Mouse (Mus musculus): Measurements from ENCODE around the gene Gtse1. TPM values are rescaled to one million over a fixed set of nuclear protein-coding genes. Genes with fewer than 3 reads are reported as not detected.

Gtse1 gene
- 7.4 and 9.2 TPM in 2 replicates for polyA plus RNA-seq (2012; rRNA removed)

GRCm38 (mm10) chr15:85859490-85860031 is at the start of gene Gtse1:
Gene Gtse1 (plus strand): TSS chr15:85859745.

GRCm38 (mm10) chr15:85811535-85812277 is 47.8 kb upstream of the Gtse1 start, which contains the start of gene Cdpf1:
Gene Cdpf1 (minus strand): TSS chr15:85811697.

GRCm38 (mm10) chr15:85821203-85822010 is 38.1 kb upstream of the Gtse1 start, which contains the start of gene Pkdrej:
Gene Pkdrej (minus strand): TSS chr15:85821734.

GRCm38 (mm10) chr15:85831954-85832590 is 27.5 kb upstream of the Gtse1 start, which contains the start of gene Ttc38:
Gene Ttc38 (plus strand): TSS chr15:85832306.

GRCm38 (mm10) chr15:85878848-85879497 is 19.4 kb downstream of the Gtse1 start, which contains the start of gene Trmu:
Gene Trmu (plus strand): TSS chr15:85879312.

Other genes starting within 250 kb of the Gtse1 start
- 3.8 and 7.3 TPM in 2 replicates for gene Ppara, start 124.8 kb upstream of the Gtse1 start, polyA plus RNA-seq (2012; rRNA removed)
- 50.7 and 57.0 TPM in 2 replicates for gene Cdpf1, start 48.0 kb upstream of the Gtse1 start, polyA plus RNA-seq (2012; rRNA removed)
- gene Pkdrej, start 38.0 kb upstream of the Gtse1 start, polyA plus RNA-seq (2012; rRNA removed) = 0.74 and 0.79 TPM in 2 replicates
- 19.5 and 19.9 TPM in 2 replicates for gene Ttc38, start 27.4 kb upstream of the Gtse1 start, polyA plus RNA-seq (2012; rRNA removed)
- 22.1 and 22.2 TPM in 2 replicates for gene Trmu, start 19.6 kb downstream of the Gtse1 start, polyA plus RNA-seq (2012; rRNA removed)
- 29.6 and 39.4 TPM in 2 replicates for gene Celsr1, start 174.0 kb downstream of the Gtse1 start, polyA plus RNA-seq (2012; rRNA removed)
- 27.5 and 32.3 TPM in 2 replicates for gene Gramd4, start 197.9 kb downstream of the Gtse1 start, polyA plus RNA-seq (2012; rRNA removed)